Mouse (Mus musculus) myocyte (in vitro differentiated cells): ENCODE measurements around the gene Tradd.
A peak's percentile ranks its signal among the peaks of the same experiment; 100 is the strongest.

Experiments
- POLR2AphosphoS2 ChIP-seq: IDR thresholded peaks from one replicate; pipeline ENCODE4 v1.6.1; 2011; ENCODE audit warnings: low read depth, control low read depth; ENCODE audit not compliant: insufficient read length
- USF1 ChIP-seq: IDR thresholded peaks from one replicate; pipeline ENCODE4 v1.6.1; 2011; ENCODE audit warnings: low read depth, mild to moderate bottlenecking, control low read depth, moderate library complexity

GRCm38 (mm10) chr8:105254966-105255350, 9.5 kb downstream of the Tradd start, which contains the start of gene B3gnt9:
- TF ChIP-seq USF1 = peak; percentile 88
- TF ChIP-seq POLR2AphosphoS2 = peak; percentile 71
